Mouse (Mus musculus): Measurements from ENCODE around the gene Fam186a.

GRCm38 (mm10) chr15:99997114-99997804, 30.4 kb upstream of the Fam186a start:
- TF ChIP-seq POLR2A (IDR thresholded peaks at IDR 0.05; ENCODE audit: insufficient read depth, low read depth, low read length) (no peak), CTCF (IDR thresholded peaks at IDR 0.05) (0 out of 2 replicates have a peak, but pooled peaks have one; percentile 3), EP300 (IDR thresholded peaks at IDR 0.05; ENCODE audit: insufficient read depth, low read depth, low read length) (no peak)
